Mouse (Mus musculus) ES-CJ7 (cell line): Measurements from ENCODE around the gene Kcnk5.
A peak's percentile ranks its signal among the peaks of the same experiment; 100 is the strongest.

Source experiments
- DNase-seq: peaks from one replicate; pipeline ENCODE4 v3.0.0; 2011; ENCODE audit warnings: low read depth, low spot score

The Kcnk5 gene

DNA sequence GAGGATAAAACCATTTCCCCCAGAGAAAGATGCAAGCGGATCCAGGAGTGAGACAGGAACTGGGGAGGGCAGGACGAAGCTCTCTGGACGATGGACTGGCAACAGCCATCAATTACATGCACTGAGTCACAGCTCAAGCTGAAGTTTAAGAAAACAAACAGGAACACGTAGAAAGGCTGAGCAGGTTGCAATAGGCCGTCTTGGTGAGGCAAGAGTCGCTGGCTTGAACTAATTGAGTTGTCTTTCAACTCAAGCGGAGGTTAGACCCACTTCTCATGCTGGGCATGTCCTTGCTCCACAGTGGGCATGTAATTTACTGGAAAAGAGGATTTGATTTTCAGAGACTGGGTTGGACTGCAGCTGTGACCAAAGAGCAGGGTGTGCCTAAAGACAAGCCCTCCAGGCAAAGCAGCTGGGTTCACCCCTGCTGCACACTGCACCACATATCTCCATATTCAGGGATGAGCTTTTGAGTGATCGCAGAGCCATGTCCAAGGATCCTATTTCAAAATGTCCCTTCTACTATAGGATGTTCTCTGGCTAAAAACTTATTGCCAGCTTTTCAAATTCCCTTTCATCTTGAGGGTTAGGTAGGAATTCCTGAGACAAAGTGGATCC, 19.6 kb upstream of the Kcnk5 start:
- no peak for DNase-seq

DNA sequence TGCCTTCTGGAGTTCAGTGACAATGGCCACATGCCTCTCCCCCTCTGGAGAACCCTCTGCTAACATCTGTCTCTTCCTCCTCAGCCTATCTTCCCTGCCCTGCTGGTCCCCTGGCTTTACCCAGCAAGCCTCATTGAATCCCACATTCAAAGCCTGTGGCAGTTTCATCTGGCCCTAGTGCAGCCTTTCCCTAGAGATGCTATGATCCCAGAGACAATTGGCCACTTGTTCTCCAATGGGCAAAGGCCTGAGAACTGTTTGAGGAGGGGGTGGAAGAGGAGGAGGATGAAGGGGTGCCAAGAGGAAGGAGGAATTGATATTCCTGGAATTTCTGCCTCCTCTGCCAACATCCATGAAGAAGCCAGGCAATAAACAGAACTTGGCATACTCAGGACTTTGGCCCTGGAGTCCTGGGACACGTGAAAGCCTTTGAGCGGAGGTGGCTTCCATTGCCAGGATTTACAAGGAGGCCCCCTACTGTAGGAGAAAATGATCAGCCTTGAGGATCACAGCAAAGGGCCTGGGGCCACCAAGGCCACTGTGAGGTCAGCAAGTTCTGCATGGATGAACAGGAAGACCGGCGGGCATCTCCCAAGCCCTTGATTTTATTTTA, 11.6 kb upstream of the Kcnk5 start:
- DNase-seq, result no peak

DNA sequence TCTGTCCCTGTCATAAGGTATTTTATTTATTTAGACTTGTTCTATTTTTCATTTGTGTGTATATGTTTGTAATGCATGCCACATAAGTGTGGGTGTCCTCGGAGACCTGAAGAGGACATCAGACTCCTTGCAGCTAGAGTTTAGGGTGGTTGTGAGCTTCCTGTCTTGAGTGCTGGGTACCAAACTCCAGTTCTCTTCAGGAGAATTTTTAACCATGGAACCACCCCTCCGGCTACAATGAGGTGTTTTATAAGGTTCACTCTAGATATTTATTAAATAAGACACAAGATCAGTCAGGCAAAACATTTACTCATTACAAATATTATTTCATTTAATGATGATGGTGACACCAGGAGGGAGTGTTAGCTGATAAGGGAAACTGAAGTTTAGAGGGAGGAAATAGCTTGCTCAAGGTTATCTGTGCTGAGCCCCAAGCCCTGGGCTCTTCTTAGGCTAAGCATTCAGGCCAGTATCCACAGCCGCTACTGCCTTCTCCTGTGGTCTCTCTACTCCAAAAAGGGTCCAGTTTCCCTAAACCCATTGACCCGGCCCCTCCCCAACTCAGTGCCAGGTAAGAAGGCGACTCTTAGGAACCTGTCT, 9.6 kb upstream of the Kcnk5 start:
- DNase-seq, result no peak

DNA sequence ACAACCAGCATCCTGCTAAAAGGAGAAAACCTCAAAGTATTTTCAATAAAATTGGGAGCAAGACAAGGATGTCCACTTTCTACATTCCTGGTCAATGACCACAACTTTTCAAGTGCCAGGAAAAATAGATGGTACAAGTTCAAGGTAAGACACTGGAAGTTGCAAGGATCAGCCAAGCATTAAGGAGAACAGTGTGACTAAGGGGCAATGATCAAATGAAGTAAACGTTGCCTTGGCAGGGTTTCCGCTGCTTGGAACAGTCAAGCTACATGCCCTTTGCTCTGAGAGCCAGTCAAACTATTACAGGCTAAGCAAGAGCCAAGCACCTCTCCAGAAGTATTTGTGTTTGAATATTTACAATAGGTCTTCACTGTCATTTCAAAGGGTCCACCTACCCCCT, 8.1 kb upstream of the Kcnk5 start:
- DNase-seq, result no peak

DNA sequence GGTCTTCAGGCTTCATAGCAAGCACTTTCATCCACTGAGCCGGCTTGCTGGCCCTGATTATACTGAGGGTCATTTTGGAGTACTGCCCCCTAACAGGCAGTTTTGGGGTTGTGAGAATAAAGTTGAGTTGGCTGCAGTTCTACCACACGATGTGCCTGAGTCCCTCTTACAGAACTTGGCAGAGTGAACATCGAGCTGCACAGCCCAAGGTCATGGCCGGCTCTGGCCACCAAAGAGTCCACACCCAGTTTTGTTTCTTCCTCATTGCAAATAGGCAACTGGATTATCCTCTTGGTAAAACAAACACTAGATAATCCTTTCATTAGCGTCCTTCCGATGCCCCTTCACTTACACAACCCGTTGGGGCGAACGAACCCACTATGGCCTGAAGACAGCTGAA, 3.8 kb upstream of the Kcnk5 start:
- no peak for DNase-seq

DNA sequence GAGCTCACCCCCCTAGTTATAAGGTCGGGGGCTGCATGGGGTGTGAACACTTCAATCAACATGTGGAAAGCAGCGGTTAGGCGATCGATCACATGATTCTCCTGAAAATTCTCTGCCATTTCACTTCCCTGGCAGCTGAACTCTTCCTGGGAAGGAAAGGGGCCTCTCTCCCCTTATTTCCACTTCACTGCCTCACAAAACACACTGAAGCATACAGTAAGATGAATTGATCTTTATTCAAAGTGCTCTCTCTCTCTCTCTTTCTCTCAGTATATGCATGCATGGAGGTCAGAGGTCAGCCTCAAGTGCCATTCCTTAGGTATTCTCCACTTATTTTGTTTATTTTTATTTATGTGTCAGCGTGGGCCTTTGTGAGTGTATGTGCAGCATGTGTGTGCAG, 2.1 kb upstream of the Kcnk5 start:
- no peak for DNase-seq

DNA sequence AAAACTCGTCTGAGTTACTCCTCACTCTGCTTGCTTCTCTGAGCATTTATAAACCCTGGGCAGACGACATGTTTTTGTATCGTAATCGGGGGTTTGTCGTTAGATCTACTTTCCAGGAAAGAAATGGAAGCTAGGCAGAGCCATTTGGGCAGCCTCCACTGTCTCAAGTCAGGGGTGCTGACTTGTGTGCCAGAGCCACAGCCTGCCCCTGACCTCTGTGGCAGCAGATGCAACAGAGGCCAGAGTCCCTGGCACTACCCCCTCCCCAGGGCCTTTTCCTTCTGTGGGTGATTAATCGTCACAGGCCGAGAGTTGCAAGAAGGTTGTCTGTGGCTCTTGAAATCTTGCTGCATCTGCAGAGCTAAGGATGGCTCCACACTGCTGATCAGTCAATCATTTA, 987 bp upstream of the Kcnk5 start:
- DNase-seq, result no peak

DNA sequence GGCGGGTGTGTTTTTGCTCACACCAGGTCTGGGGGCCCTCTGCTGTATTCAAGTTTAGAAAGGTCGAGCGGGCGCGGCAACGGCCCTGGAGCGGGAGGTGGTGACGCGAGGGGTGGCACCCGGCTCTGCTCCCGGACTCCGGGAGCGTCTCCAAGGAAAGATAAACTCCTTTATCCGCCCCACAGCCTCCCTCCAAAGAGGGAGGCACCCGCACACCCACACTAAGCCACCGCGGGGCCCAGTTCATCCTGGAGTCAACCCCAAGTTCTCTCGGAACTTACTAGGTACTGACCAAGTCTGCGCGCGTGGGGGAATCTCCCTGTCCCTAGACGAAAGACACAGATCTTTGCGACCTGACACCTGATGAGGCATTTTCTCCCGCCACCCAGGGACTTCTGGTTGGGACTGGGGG, 852 bp downstream of the Kcnk5 start:
- no peak for DNase-seq

DNA sequence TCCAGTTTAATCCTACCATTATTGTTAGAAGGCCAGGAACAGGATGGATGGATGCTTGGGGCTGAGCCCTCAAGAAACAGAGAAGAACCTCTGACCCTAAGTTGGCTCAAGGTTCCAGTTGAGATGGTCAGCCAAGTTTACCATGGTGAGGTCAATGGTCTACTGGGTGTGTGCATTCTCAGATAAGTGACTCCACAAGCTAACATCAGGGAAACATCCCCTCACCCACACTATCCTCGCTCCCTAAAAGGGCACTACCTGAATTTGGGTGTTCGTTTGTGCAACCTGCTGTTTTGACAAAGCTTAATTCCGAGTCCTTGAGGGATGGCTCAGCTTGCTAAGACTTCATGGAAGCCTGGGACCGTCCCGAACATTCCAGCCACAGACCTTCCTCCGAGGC, 1.3 kb downstream of the Kcnk5 start:
- no peak for DNase-seq

DNA sequence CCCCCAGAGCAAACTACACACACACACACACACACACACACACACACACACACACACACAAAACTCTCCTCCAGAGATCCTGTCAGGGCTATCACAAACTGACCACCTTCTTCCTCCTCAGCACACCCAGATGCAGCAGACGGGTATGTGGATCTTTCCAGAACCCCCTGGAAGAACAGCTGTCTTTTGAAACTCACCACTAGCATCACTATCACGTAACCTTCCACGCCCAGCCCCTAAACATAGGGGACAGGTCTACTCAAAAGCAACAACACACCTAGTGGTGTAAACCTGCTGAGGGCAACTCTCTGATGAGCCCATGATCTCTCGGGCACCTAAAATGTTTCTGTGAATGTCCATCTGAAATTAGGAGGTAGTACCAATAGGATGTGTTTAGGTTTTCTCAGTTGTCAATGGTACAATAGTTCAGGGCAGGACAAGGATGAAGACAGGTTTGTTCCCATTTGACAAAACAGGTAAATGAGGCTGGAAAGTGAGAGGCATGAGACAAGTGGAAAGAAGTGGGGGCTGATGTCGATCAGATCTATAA, 1.8 kb downstream of the Kcnk5 start:
- no peak for DNase-seq

DNA sequence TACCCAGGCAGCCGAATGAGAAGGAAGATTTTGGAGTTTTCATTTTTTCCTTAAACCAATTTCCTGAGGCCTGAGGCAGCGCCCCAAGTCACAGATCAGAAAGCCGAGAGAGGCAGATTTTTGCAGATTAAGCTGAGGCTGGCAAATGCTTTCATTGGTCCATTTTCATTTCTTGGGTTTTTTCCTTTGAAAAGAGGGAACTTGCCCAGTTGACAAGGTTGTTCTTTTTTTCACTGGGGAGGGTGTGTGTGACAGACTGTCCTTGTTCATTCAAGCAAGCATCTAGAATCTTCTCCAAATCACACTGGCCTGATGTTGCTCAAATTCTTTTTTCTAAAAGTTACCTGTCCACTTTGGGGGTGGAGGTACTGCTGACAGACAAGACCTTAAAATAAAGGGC, 2.5 kb downstream of the Kcnk5 start:
- DNase-seq, result no peak

DNA sequence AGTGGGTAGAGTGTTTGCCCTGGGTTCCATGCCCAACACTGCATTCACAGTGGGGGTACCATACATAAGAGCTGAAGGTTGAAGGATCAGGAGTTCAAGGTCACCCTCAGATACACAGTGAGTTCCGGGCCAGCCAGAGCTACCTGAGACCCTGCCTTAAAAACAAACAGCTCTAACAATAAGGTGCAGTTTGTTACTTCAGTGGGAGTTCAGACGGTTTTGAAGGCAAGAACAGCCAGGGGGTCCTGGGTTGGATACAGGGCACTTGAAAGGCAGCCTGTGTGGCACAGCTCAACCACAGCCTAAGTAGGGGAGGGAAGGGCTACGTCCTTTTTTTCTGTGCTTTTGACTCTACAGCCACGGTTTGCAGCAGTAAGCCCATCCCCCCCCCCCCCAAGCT, 3.0 kb downstream of the Kcnk5 start:
- DNase-seq, result peak; percentile 88

DNA sequence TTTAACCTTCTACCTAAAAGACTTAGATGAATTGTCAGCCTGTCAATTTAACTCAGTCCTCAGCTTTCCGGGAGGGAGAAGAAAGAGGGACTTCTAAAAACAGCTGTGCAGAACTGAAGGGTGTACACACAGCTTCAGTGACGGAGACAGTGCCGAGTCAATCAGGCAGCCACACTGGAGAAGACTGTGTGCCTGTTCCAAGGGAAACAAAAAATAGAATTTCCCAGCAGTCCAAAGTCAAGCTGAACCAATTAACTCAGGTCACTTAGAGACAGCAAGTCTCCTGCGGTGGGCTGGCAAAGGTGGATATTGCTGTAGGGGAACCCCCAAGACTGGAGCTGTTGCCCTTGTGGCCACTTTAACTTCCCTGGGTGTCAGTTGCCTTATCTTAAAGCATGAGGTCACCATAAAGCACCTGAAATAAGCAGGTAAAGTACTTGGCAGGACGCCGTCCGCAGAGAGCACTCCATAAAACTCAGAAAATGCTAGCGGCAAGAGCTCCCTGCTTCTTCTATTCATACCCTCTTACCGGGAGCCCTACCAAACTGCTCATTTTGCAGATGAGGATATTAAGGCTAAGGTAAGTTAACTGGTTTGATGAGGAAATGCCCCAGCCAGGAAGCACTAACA, 4.0 kb downstream of the Kcnk5 start:
- DNase-seq, result no peak

DNA sequence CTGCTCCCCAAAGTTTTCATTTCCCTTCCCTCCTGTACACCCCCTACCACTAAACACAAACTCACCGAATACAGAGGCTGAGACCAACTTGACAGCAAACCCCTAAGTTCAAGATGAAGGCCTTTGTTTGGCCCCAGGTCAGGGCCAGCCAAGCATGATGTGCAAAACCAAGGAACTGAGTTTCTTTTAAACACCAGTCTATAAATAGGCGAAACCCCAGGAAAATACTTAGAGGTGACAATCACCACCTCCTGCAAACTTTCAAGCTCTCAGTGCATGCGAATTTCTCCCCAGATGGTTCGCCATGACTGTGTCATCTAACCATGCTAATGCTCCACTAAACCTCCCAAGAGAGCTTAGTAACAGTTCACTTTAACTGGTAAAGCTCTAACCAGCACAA, 5.9 kb downstream of the Kcnk5 start:
- DNase-seq, result no peak

DNA sequence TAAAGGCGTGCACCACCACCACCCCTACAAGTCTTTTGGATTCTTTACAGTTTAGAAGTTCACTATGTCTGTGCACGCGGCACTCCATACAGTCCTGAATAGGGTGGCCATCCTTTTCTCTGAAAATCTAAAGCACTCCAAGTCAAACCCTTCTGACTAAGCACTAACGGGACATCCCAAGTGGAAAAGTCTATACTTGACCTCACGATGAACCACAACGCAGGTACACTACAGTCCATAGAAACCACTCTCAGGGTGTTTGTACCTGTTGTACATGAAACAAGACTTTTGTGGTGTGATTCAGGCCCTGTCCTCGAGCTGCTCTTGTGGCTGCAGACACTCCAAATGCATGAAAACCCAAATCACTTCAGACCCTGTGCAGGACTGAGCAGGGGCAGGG, 6.5 kb downstream of the Kcnk5 start:
- no peak for DNase-seq

DNA sequence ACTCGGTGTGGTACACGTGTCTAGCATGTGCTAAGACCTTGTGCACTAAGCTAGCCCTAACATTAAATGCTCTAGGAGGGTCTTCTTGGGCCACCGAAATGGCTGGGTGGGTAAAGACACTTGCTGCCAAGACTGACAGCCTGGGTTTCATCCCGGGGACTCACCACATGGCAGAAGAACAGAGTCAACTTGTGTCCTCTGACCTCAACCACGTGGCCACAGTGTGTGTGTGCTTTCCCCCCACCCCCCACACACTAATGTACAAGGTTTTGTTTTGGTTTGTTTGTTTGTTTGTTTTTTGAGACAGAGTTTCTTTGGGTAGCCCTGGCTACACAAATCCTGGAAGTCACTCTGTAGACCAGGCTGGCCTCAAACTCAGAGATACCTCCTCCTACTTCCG, 6.9 kb downstream of the Kcnk5 start:
- DNase-seq, result no peak

DNA sequence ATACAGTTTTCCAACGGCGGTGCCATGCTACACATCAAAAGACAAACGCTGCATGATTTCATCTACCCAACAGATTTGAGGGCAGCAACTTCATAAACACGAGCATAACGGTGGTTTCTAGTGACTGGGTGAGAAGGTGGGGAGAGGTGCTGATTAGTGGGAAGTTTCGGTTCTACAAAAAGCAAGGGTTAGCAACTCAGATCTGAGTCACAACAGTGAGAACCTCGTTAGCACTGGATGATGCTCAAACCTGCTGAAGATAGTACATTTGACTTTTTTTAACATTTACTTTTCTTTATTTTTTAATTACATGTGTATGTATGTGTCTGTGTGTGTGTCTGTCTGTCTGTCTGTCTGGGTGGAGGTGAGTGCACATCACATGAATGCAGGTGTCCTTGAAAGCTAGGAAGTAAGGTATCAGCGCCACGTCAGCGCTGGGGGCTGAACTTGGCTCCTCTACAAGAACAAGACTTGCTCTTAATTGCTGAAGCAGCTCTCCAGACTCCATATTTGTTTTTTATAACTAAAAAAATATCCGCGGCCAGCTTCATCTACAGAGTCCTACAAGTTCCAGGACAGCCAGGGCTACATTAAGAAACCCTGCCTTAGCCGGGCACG, 7.6 kb downstream of the Kcnk5 start:
- DNase-seq, result no peak

DNA sequence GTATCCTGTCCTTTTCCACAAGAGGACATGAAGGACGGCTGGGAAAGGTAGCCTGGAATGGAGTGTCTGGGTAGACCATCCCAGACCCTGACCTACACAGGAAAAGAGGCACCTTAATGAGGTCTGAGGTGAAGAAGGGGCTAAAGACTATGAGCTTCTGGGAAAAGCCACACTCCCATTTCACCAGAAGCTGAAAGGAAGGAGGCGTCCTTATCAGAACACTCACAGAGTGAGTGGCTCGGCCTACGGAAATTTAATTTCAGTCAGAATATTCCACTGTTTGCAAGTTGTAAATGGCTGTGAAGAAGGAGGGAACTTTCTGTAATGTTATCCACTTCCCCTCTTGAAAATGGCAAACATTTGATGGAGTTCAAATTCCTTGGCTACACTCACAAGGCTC, 8.7 kb downstream of the Kcnk5 start:
- no peak for DNase-seq

DNA sequence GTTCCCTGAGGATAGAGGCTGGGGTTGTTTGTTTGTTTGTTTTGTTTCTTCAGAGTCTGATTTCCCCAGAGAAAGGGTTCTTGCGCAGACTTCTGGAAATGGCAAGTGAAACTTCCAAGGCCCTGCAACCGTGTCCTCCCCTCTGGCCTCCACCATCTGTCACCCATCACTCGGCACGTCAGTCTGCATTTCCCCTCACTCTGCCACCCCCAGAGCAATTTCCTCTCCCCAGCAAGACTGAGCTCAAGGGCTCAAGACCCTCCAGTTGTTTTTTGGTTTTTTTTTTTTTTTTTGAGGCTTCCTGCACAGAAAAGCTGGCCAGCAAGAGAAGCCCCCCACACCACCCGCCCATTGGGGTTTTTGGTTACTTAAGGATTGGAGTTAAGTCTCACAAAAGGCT, 9.1 kb downstream of the Kcnk5 start:
- DNase-seq, result no peak

DNA sequence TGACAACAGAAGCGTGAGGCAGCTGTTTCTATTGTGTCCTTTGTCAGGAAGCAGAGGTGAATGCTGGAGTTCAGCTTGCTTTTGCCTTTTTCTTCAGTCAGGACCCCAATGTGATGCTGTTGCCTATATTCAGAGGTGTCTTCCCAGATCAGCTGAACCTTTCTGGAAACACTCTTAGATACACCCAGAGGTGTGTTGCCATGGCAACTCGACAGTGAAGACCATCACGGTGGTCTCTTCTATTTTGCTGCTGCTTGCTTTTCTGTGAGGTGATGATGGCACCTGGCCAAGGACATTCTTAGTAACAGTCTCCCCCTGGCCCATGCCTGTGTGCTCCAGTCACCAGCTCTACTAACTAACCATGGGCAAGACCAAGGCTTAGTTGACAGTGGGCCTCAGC, 9.8 kb downstream of the Kcnk5 start:
- DNase-seq, result no peak

DNA sequence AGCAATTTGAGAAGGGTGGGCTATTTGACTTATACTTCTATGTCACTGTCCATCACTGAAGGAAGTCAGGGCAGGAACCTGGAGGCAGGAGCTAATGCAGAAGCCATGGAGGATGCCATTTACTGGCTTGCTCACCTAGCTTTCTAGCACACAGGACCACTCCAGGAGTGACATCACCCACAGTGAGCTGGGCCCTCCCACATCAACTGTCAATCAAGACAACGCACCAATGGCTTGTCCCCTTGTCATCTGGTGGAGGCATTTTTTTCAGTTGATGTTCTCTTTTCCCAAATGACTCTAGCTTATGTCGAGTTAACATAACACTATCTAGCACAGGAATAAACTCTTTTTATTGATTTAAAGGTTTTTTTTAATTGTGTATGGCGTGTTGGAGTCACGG, 12.4 kb downstream of the Kcnk5 start:
- no peak for DNase-seq

DNA sequence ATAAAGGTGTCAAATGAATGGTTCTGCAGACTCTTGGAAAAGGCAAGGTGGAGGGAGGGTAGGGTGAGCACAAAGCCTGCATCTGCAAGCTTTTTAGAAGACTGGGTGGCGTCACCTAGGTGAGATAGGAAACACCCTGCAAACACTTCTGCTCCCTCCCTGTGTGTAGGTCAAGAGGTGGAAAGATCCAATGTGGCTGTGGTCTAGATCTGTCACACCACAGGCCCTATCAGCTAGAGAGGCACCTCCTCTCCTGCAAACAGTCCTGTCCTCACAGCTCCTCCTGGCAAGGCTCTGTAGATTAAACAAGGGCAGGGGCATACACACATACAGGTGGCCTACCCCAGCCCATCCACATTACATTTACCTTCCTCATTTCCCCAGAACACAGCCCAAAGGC, 13.1 kb downstream of the Kcnk5 start:
- no peak for DNase-seq
